Mouse (Mus musculus) liver, embryonic 14.5 days (tissue): ENCODE measurements around the gene Trpv3. TPM values are rescaled to one million over a fixed set of nuclear protein-coding genes. Genes with fewer than 3 reads are reported as not detected.

ENCODE experiments used
- ATAC-seq: fragments of 200-750 bp; cut with Nextera tagmentation; 2 replicates; pipeline ENCODE4 v1.8.0; 2017; ENCODE audit warnings: moderate number of reproducible peaks, mild to moderate bottlenecking, moderate library complexity; ENCODE audit not compliant: insufficient read depth
- DNase-seq, 3 experiments: peaks; one replicate each; pipeline ENCODE4 v3.0.0-alpha.2; 2012 to 2013; ENCODE audit warnings: low read depth in 3 of 3, low spot score in 3 of 3
- H3K27ac ChIP-seq: fragments of 300-500 bp; sonication (generic); 2 replicates; pipeline ENCODE4 v1.5.1; 2014; ENCODE audit warnings: moderate library complexity, mild to moderate bottlenecking, control low read depth, inconsistent platforms
- H3K27me3 ChIP-seq: fragments of 300-500 bp; sonication (generic); 2 replicates; pipeline ENCODE4 v1.6.1; 2014; ENCODE audit warnings: mild to moderate bottlenecking, low read length, moderate library complexity; ENCODE audit not compliant: control insufficient read depth, insufficient read depth
- H3K36me3 ChIP-seq: fragments of 300-500 bp; sonication (generic); replicated peaks from 2 replicates; pipeline ENCODE4 v1.6.1; 2014; ENCODE audit warnings: low read depth; ENCODE audit not compliant: control insufficient read depth, insufficient read depth
- H3K4me1 ChIP-seq, 2 experiments: fragments of 200-500 bp in 1 of 2; fragments of 300-500 bp in 1 of 2; sonication (generic) in 1 of 2; replicated peaks; 2 replicates each; pipeline ENCODE4 v1.6.1; 2012 to 2014; ENCODE audit warnings: antibody characterized with exemption in 1 of 2, inconsistent platforms in 1 of 2, low read length in 1 of 2; ENCODE audit not compliant: control insufficient read depth in 2 of 2, insufficient read depth in 2 of 2
- H3K4me2 ChIP-seq: fragments of 300-500 bp; sonication (generic); 2 replicates; pipeline ENCODE4 v1.6.1; 2014; ENCODE audit warnings: low read depth, mild to moderate bottlenecking, control low read depth, moderate library complexity
- H3K4me3 ChIP-seq, 2 experiments: fragments of 200-500 bp in 1 of 2; fragments of 300-500 bp in 1 of 2; sonication (generic) in 1 of 2; 2 replicates each; pipeline ENCODE4 v1.5.1; 2012 to 2014; ENCODE audit warnings: low read depth in 2 of 2, low read length in 2 of 2, mild to moderate bottlenecking in 2 of 2, control low read depth in 1 of 2, inconsistent platforms in 1 of 2, moderate library complexity in 1 of 2; ENCODE audit not compliant: insufficient read depth in 1 of 2
- H3K9ac ChIP-seq: fragments of 300-500 bp; sonication (generic); replicated peaks from 2 replicates; pipeline ENCODE4 v1.6.1; 2014; ENCODE audit warnings: mild to moderate bottlenecking, control low read depth, moderate library complexity
- H3K9me3 ChIP-seq: fragments of 300-500 bp; sonication (generic); 2 replicates; pipeline ENCODE4 v1.6.1; 2016; ENCODE audit warnings: low read length, mixed read lengths; ENCODE audit not compliant: control insufficient read depth
- CTCF ChIP-seq: IDR thresholded peaks from 2 replicates; pipeline ENCODE4 v1.5.1; 2016; ENCODE audit warnings: antibody characterized with exemption, low read depth, control low read depth
- EP300 ChIP-seq: IDR thresholded peaks from 2 replicates; pipeline ENCODE4 v1.6.1; 2016; ENCODE audit warnings: antibody characterized with exemption, low read depth
- WGBS: fragments of 180-500 bp; shearing (Covaris S2); extraction: QIAGEN DNeasy Blood & Tissue Kit; methylation state at CpG from one replicate; pipeline ENCODE4 v1.1.7; 2014; ENCODE audit not compliant: insufficient replicate concordance; 5-methylcytosine and 5-hydroxymethylcytosine counted together
- polyA plus RNA-seq, 2 experiments: library from polyadenylated mRNA; depleted of rRNA in 1 of 2; stranded (reverse) in 1 of 2; unstranded in 1 of 2; fragments of >200 nt; fragmentation: Nextera tagmentation in 1 of 2; extraction: Ambion mirVana in 1 of 2; gene quantifications; 2 replicates each; pipeline versions ENCODE4 v1.2.1 to v1.2.3; 2012 to 2014

Trpv3 gene
- polyA plus RNA-seq (2012; rRNA removed) = 0.01 TPM in 2 replicates
- polyA plus RNA-seq (2014; fragmentation: Nextera tagmentation; extraction: Ambion mirVana) = 0.03 TPM in 1 of 2 replicates, not detected in the other

GRCm38 (mm10) chr11:73267267-73267666 is at the start of gene Trpv3:
Gene Trpv3, plus strand, starts transcription at chr11:73267388.
- no peak for DNase-seq
- no peak within 1 kb of the TSS for H3K9ac ChIP-seq
- 64% methylated on average over 7 of the region's 7 CpGs for WGBS
- H3K27ac ChIP-seq = no peak within 1 kb of the TSS
- no peaks in the 10 kb centered on the region for H3K9me3 ChIP-seq
- no peaks in the 10 kb centered on the region for H3K36me3 ChIP-seq
- no peak within 1 kb of the TSS for H3K4me2 ChIP-seq
- no peak within 1 kb of the TSS for H3K4me3 ChIP-seq
- ATAC-seq = no peak
- TF ChIP-seq CTCF = no peak
- TF ChIP-seq EP300 = no peak
- H3K4me1 ChIP-seq = 0 out of 4 replicates have a peak, but pooled peaks cover 0 to 2% of the 10 kb centered on the region in 2 experiments
- H3K27me3 ChIP-seq = no peaks in the 10 kb centered on the region

GRCm38 (mm10) chr11:73219671-73220070 is 47.5 kb upstream of the Trpv3 start:
- H3K4me2 ChIP-seq = no peak overlapping the region
- no peaks in the 10 kb centered on the region for H3K36me3 ChIP-seq
- H3K9me3 ChIP-seq = no peaks in the 10 kb centered on the region
- no peaks in the 10 kb centered on the region for H3K4me1 ChIP-seq
- ATAC-seq = no peak
- H3K27ac ChIP-seq = no peak overlapping the region
- no peak overlapping the region for H3K4me3 ChIP-seq
- no peaks in the 10 kb centered on the region for H3K27me3 ChIP-seq
- H3K9ac ChIP-seq = no peak overlapping the region
- peak; percentile 38 for TF ChIP-seq CTCF
- no peak for TF ChIP-seq EP300
- DNase-seq = no peak
- 42% methylated on average over 2 of the region's 2 CpGs for WGBS

DNA sequence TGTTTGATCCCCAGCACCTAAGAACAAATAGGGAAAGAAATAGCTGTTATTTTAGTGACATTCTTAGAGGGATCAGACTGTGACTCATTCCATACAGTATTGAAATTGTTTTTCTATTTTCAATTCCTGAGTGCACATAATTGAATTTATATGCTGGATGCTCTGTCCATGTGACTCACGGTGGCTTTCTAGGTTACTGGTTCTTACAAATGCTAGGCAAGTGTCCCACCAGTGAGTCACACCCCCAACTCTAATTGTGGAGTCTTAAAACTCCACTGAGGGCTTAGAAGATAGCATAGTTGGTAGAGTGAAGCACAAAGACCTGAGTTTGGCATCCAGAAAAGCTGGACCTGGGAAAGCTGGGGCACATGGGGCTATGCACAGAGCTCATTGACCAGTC is 46.5 kb upstream of the Trpv3 start:
- no peak for ATAC-seq
- Histone ChIP-seq H3K27ac (no peak overlapping the region), H3K4me1 (no peaks in the 10 kb centered on the region), H3K4me3 (no peak overlapping the region), H3K36me3 (no peaks in the 10 kb centered on the region), H3K4me2 (no peak overlapping the region), H3K9ac (no peak overlapping the region), H3K27me3 (no peaks in the 10 kb centered on the region), H3K9me3 (no peaks in the 10 kb centered on the region)
- no peak for TF ChIP-seq EP300
- no peak for TF ChIP-seq CTCF
- 69% methylated on average over 1 of the region's 1 CpGs for WGBS
- no peak for DNase-seq

DNA sequence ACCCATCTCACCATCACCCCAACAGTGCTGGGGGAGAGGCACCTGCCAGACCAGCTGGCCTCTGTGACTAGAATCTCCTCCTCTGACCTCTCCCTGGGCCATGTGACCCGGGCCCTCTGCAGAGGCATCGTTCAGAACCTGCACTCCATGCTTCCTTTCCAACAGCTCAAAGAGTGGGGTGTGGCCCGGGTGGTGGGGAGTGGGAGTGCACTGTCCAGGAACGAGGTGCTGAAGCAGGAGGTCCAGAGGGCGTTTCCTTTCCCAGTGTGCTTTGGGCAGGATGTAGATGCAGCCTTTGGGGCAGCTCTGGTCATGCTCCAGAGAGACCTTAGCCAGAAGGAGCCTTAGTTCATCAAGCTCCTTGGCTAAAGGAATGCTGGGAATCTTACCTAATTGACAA is 44.3 kb upstream of the Trpv3 start:
- Histone ChIP-seq H3K4me3 (no peak overlapping the region), H3K4me2 (no peak overlapping the region), H3K27ac (no peak overlapping the region), H3K36me3 (no peaks in the 10 kb centered on the region), H3K9ac (no peak overlapping the region), H3K4me1 (no peaks in the 10 kb centered on the region), H3K9me3 (no peaks in the 10 kb centered on the region), H3K27me3 (no peaks in the 10 kb centered on the region)
- WGBS = 25% methylated on average over 5 of the region's 5 CpGs
- TF ChIP-seq CTCF (no peak), EP300 (no peak)
- no peak for DNase-seq
- no peak for ATAC-seq

- Histone ChIP-seq H3K9me3 (no peaks in the 10 kb centered on the region), H3K4me3 (no peak overlapping the region), H3K4me2 (no peak overlapping the region), H3K4me1 (no peaks in the 10 kb centered on the region), H3K27me3 (no peaks in the 10 kb centered on the region), H3K36me3 (no peaks in the 10 kb centered on the region), H3K27ac (no peak overlapping the region), H3K9ac (no peak overlapping the region)
- ATAC-seq (no peak), DNase-seq (peak in 1 of 3 experiments; percentile 15)
- TF ChIP-seq EP300 = no peak
- peak; percentile 62 for TF ChIP-seq CTCF
- 50% methylated on average over 2 of the region's 2 CpGs for WGBS
Observed at GRCm38 (mm10) chr11:73223966-73224365, 43.2 kb upstream of the Trpv3 start.
